Mouse (Mus musculus): ENCODE data around the gene Fgfrl1. TPM values are rescaled to one million over a fixed set of nuclear protein-coding genes. Genes with fewer than 3 reads are reported as not detected.

The Fgfrl1 gene
- polyA plus RNA-seq, 1 experiment from 2014 or later = 14.4 TPM

DNA sequence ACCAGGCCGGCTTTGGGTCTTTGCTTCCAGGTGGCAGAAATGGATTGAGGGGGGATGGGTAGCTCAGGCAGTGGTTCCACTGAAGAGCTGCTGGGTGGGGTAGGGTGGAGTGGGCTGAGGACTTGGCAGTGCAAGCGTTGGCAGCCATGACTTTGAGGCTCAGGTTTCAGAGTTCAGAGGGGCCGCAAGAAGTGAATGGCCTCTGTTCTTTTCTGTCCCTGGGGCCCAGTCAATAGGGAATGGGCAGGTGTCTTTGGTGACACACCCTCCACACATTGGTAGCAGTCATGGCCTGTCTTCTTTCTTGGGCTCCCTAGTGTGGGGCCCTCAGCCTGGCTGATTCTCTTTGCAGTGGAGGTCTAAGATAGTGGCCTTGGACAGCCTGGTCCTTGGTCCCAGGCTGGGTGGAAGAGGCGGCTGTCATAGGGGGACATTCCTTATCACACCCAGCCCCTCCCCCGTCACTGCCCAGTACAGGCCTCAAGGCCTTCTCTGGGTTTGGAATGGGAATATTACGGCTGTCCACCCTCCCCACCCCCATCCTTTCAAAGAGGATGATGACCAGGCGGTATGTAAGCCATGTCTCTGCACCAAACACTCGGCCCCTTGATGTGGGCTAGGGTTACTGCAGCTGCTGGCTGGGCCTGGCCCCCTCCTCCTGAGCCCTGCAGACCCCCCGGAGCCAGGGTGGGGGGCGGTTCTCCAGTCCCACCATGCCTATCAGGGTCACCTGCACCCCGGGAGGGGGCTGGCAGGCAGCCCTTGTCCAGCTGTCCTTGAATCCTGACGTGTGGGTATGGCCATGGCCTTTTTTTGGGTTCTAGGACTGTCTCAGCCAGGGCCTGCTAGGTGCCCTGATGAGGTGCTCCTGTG lies 11.8 kb downstream of the Fgfrl1 start:
- no peak overlapping the region for H3K9ac ChIP-seq
- H3K4me3 ChIP-seq = no peak overlapping the region
- H3K4me1 ChIP-seq = peaks cover 32% of the 10 kb centered on the region
- no peak; the same call in 1 of the 2 replicates for ATAC-seq (ENCODE audit: insufficient number of reproducible peaks, insufficient read depth, low FRiP score, low TSS enrichment, low read depth)
- no peak overlapping the region for H3K27ac ChIP-seq
- H3K4me2 ChIP-seq = no peak overlapping the region
- 64% methylated on average over 12 of the region's 12 CpGs for WGBS
- H3K9me3 ChIP-seq = no peaks in the 10 kb centered on the region
- H3K27me3 ChIP-seq = no peaks in the 10 kb centered on the region
- H3K36me3 ChIP-seq = peaks cover 72% of the 10 kb centered on the region

DNA sequence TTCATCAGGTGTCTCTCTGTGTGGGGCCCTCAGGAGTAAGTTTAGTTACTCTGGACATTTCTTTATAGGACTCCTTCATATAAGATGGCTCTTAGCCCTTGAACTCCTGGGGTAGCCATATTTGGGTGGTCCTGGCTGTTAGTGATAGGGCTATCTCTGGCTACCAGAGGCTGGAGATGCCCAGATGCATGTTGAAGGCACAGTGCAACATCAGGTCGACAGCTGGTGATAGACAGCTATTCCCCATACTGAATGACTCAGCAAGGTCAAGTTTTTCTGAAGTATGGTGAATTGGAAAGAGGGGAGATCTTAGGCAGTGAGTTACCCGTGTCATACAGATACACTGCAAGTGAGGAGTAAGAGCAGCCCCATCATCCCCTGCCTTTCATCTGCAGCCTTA lies 15.6 kb downstream of the Fgfrl1 start:
- ATAC-seq (ENCODE audit: insufficient number of reproducible peaks, insufficient read depth, low FRiP score, low TSS enrichment, low read depth) = no peak
- peaks cover 8% of the 10 kb centered on the region; the same call in 1 of the 2 replicates for H3K4me1 ChIP-seq
- 80% methylated on average over 2 of the region's 2 CpGs for WGBS
- no peak overlapping the region for H3K27ac ChIP-seq
- H3K27me3 ChIP-seq = no peaks in the 10 kb centered on the region
- no peak overlapping the region for H3K4me2 ChIP-seq
- no peaks in the 10 kb centered on the region for H3K9me3 ChIP-seq
- H3K36me3 ChIP-seq = peaks cover 59% of the 10 kb centered on the region
- H3K4me3 ChIP-seq = no peak overlapping the region
- H3K9ac ChIP-seq = no peak overlapping the region

DNA sequence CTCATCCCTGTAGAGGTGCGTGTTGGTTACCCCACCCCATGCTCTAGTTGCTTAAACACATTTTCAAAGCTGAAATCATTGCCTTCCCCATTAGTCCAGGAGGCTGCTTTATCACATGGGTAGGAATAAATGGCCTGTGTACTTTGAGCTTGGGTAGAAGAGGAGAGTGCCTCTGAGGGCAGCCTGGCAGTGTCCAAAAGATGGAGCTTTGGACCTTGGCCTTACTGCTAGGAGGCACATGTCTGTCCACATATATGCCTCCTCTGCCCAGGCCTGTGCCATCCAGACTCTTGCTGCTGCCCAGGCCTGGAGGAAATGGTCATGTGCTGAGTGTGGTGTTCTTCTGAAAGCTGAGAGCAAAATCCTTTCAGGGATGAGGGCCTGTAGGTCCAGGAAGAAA lies 16.2 kb downstream of the Fgfrl1 start:
- no peak overlapping the region for H3K9ac ChIP-seq
- H3K27ac ChIP-seq = no peak overlapping the region
- H3K27me3 ChIP-seq = no peaks in the 10 kb centered on the region
- no peak overlapping the region for H3K4me3 ChIP-seq
- no peaks in the 10 kb centered on the region for H3K9me3 ChIP-seq
- no peak overlapping the region for H3K4me2 ChIP-seq
- no peak for ATAC-seq (ENCODE audit: insufficient number of reproducible peaks, insufficient read depth, low FRiP score, low TSS enrichment, low read depth)
- peaks cover 53% of the 10 kb centered on the region for H3K36me3 ChIP-seq
- H3K4me1 ChIP-seq = peaks cover 6% of the 10 kb centered on the region; the same call in 1 of the 2 replicates
- 86% methylated on average over 1 of the region's 1 CpGs for WGBS

DNA sequence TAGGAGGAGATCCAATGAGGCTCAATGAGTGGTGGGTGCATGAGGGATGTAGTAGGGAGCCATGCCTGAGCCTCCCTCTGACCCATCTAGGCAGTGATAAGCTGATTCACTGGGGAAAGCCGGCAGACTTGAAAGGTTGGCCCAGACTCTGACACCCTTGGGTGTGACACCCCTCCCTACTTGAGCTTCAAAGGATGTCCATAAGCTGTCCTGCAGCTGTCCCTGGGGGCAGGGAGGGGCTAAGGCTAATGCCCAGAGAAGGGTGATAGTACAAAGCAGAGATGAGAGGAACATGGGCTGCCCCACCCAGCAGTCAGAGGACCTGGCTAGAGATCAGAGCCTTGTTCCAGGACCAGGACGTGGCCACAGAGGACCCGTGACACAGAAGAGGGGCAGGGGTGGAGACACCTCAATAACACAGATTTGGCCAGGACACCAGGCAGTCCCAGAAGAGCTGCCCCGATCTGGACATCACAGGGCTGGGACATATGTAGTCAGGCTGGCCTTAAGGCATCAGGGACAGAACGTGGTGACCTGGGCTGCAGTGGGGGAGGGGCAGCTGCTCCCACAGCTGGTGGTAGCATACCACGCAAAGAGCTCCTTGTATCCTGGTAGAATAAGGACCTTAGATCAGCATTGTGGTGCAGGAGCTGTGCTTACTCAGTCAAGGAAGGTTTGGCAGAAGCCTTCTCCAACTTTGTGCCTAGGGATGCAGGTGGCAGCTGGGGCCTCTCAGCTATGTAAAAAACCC lies 17.0 kb downstream of the Fgfrl1 start:
- no peaks in the 10 kb centered on the region for H3K9me3 ChIP-seq
- no peak for ATAC-seq (ENCODE audit: insufficient number of reproducible peaks, insufficient read depth, low FRiP score, low TSS enrichment, low read depth)
- H3K9ac ChIP-seq = no peak overlapping the region
- no peak overlapping the region for H3K27ac ChIP-seq
- 58% methylated on average over 6 of the region's 6 CpGs for WGBS
- H3K27me3 ChIP-seq = no peaks in the 10 kb centered on the region
- H3K4me2 ChIP-seq = no peak overlapping the region
- H3K4me1 ChIP-seq = peaks cover 6% of the 10 kb centered on the region
- H3K36me3 ChIP-seq = peaks cover 46% of the 10 kb centered on the region
- H3K4me3 ChIP-seq = no peak overlapping the region

DNA sequence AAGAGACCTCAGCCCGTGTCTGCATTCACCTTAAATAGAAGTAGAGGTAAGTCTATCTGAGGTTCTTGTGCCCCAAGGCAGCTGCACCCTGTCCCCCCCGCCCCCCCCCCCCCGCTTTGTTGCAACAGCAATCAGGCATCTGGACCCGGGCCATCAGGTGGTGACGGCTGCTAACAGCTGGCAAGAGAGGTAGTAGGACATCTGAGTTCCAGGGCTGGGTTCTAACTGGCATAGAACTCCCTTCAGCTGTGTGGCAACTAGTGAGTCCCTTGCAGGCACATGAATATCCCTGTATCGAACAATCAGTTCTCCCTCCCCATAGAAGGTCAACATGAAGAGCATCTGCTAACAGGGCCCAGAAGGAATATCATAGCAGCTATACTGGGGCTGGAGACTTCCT lies 19.8 kb downstream of the Fgfrl1 start:
- no peak overlapping the region for H3K4me2 ChIP-seq
- no peaks in the 10 kb centered on the region for H3K27me3 ChIP-seq
- no peak overlapping the region for H3K27ac ChIP-seq
- WGBS = 78% methylated on average over 6 of the region's 6 CpGs
- H3K9ac ChIP-seq = no peak overlapping the region
- peaks cover 8% of the 10 kb centered on the region for H3K4me1 ChIP-seq
- H3K36me3 ChIP-seq = peaks cover 18% of the 10 kb centered on the region
- no peaks in the 10 kb centered on the region for H3K9me3 ChIP-seq
- H3K4me3 ChIP-seq = no peak overlapping the region
- ATAC-seq (ENCODE audit: insufficient number of reproducible peaks, insufficient read depth, low FRiP score, low TSS enrichment, low read depth) = no peak

DNA sequence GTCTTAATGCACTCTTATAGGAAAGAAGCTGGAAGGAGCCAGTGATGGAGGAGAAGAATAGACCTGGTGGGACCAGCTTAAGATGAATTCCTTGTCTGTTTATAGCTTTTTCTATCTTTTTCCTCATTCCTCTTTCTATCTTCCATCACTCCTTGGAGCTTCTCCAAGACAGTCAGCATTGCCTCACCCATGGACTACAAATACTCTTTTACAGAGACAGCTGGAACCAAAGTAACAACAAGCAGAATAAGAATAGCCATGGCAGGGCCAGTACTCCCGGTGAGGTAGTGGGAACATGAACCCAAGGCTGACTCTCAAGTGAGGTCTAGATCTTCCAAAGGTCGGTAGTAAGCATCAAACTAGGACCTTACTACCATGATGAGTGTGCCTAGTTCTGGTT lies 20.9 kb downstream of the Fgfrl1 start:
- Histone ChIP-seq H3K4me2 (no peak overlapping the region), H3K4me3 (no peak overlapping the region), H3K36me3 (peaks cover 7% of the 10 kb centered on the region), H3K9ac (no peak overlapping the region), H3K27me3 (no peaks in the 10 kb centered on the region), H3K4me1 (peaks cover 16% of the 10 kb centered on the region), H3K9me3 (no peaks in the 10 kb centered on the region), H3K27ac (no peak overlapping the region)
- no peak for ATAC-seq (ENCODE audit: insufficient number of reproducible peaks, insufficient read depth, low FRiP score, low TSS enrichment, low read depth)
- WGBS = 87% methylated on average over 2 of the region's 2 CpGs

DNA sequence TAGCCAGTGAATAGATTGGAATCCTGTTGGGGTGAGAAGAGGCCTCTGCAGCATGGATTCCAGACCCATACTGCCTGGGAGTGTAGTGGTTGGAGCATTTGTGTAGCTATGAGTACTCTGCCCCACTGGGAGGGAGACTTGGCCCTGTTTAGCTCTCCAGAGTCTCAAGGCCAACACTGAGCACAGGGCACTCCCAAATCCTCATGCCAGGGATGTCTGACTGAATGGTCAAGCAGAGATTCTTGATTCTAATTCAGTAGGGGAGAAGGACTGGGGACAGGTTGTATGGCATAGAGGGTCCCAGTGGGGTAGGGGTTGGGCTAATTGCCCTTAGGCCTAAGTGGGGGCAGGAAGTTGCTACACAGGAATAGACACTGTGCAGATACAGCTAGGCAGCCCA lies 21.5 kb downstream of the Fgfrl1 start:
- ATAC-seq (ENCODE audit: insufficient number of reproducible peaks, insufficient read depth, low FRiP score, low TSS enrichment, low read depth) = no peak
- Histone ChIP-seq H3K27ac (peak overlapping the region; percentile 66; the same call in 1 of the 2 replicates), H3K9ac (no peak overlapping the region), H3K4me1 (peaks cover 22% of the 10 kb centered on the region), H3K9me3 (no peaks in the 10 kb centered on the region), H3K4me2 (no peak overlapping the region), H3K27me3 (no peaks in the 10 kb centered on the region), H3K36me3 (0 out of 2 replicates have a peak, but pooled peaks cover 1% of the 10 kb centered on the region), H3K4me3 (no peak overlapping the region)

DNA sequence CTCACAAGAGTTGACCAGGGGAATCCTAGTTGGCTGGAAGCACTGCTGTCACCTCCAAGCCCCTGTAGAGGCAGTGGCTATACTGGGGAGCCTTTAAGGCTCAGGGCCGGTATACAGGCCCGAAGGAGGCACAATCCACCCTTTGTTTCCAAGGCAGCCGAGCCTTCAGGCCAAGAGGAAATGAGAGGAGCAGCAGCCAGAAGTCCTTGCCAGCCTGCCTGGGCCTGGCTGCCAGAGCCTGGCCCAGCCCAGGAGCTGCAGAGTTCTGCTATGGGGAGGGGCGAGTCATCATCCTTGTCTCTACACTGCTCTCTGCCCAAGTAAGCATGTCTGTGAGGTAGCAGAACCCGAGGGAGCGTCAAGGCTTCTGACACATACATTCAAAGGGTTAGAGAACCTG lies 22.0 kb downstream of the Fgfrl1 start:
- H3K27me3 ChIP-seq = no peaks in the 10 kb centered on the region
- 0 out of 2 replicates have a peak, but pooled peaks have one; percentile 27 for ATAC-seq (ENCODE audit: insufficient number of reproducible peaks, insufficient read depth, low FRiP score, low TSS enrichment, low read depth)
- H3K4me2 ChIP-seq = no peak overlapping the region
- H3K4me1 ChIP-seq = peaks cover 27% of the 10 kb centered on the region
- peak overlapping the region; percentile 66; the same call in 1 of the 2 replicates for H3K27ac ChIP-seq
- no peaks in the 10 kb centered on the region for H3K36me3 ChIP-seq
- H3K4me3 ChIP-seq = no peak overlapping the region
- H3K9ac ChIP-seq = no peak overlapping the region
- no peaks in the 10 kb centered on the region for H3K9me3 ChIP-seq
- 32% methylated on average over 6 of the region's 6 CpGs for WGBS

DNA sequence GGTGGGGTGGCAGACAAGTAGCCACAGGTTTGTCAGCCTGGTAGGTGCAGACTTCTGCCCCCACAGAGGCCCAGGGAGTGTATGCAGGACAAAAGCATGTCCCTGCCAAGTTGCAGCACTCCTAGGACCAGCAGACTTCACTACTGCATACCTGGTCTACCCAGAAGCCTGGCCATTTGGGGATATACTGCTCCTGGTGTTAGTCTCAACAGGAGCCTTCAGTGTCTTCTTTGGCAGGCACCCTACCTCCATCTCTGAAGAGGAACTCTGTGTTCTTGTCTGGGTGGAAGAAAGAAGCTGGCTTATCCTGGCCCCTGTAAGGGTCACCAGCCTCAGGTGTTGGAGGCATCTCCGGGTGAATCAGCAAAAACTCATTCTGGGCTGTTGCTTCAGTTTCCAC lies 23.8 kb downstream of the Fgfrl1 start:
- no peaks in the 10 kb centered on the region for H3K27me3 ChIP-seq
- no peak overlapping the region for H3K27ac ChIP-seq
- H3K36me3 ChIP-seq = no peaks in the 10 kb centered on the region
- no peak overlapping the region for H3K4me3 ChIP-seq
- WGBS = 74% methylated on average over 1 of the region's 1 CpGs
- H3K4me2 ChIP-seq = no peak overlapping the region
- no peaks in the 10 kb centered on the region for H3K9me3 ChIP-seq
- peaks cover 31% of the 10 kb centered on the region for H3K4me1 ChIP-seq
- H3K9ac ChIP-seq = no peak overlapping the region
- ATAC-seq (ENCODE audit: insufficient number of reproducible peaks, insufficient read depth, low FRiP score, low TSS enrichment, low read depth) = no peak

DNA sequence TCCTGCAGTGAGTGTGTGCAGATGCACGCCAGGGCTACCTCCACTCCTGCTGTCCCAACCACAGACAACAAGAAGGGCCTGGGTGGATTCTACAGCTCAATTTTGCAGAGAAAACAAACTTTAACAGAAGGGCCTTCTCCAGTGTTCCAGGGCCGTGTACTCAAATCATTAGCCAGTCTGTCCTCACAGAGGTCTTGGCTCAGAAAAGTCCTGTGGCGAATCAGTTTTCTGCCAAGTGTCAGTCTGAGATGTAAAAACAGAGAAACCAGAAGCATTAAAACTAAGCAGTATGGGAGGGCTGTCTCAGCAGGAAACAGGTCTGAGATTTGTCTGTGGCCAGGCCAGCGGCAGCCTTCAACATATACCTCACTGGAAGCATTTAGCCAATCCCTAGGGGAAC lies 25.9 kb downstream of the Fgfrl1 start:
- H3K9ac ChIP-seq = 0 out of 2 replicates have a peak overlapping the region, but pooled peaks have one; percentile 16
- 26% methylated on average over 4 of the region's 4 CpGs for WGBS
- peaks cover 31% of the 10 kb centered on the region for H3K4me1 ChIP-seq
- H3K4me3 ChIP-seq = no peak overlapping the region
- no peaks in the 10 kb centered on the region for H3K9me3 ChIP-seq
- ATAC-seq (ENCODE audit: insufficient number of reproducible peaks, insufficient read depth, low FRiP score, low TSS enrichment, low read depth) = no peak
- H3K36me3 ChIP-seq = no peaks in the 10 kb centered on the region
- peak overlapping the region; percentile 55 for H3K27ac ChIP-seq
- no peak overlapping the region for H3K4me2 ChIP-seq
- H3K27me3 ChIP-seq = no peaks in the 10 kb centered on the region

DNA sequence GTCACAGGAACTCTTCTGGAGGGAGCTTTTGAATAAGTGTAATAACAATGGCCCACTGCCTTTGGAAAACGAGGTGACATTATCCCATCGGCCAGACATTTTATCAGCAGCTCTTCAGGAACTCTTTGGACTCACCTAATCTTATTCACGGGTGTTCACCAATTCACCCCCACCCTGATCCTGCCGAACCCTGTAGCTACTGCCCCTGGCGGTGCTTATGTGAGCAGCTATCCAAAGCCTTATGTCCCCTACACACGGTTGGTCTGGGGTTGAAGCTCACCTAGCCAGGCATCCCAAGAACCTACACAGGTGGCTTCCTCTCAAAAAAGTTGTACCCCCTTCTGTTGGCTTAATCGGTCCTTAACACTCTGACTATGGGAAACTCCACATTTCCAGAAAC lies 27.6 kb downstream of the Fgfrl1 start:
- H3K36me3 ChIP-seq = no peaks in the 10 kb centered on the region
- no peak overlapping the region for H3K27ac ChIP-seq
- peaks cover 24% of the 10 kb centered on the region for H3K4me1 ChIP-seq
- H3K4me3 ChIP-seq = no peak overlapping the region
- no peaks in the 10 kb centered on the region for H3K9me3 ChIP-seq
- whole genome bisulfite sequencing = 69% methylated on average over 7 of the region's 7 CpGs
- H3K9ac ChIP-seq = no peak overlapping the region
- ATAC-seq (ENCODE audit: insufficient number of reproducible peaks, insufficient read depth, low FRiP score, low TSS enrichment, low read depth) = no peak
- H3K27me3 ChIP-seq = no peaks in the 10 kb centered on the region
- no peak overlapping the region for H3K4me2 ChIP-seq

DNA sequence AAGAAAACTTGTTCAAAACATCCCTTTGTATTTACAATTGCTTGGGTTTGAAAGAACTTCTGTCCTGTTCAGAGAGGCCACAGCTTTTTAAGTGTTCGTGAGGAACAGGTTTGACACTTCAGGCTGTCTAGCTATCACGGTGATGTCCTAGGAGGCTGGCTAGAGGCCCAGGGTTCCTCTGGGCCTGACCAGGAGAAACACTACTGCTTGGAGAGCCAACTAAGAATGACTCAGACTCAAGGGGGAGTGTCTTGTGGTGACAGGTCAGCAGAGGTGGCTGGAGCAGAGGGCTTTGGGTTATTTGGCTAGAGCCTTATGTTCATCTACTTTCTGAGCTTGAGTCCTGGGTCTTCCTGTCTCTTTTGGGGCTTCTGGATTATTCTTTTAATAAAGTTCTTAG lies 31.8 kb downstream of the Fgfrl1 start:
- Histone ChIP-seq H3K9me3 (no peaks in the 10 kb centered on the region), H3K36me3 (no peaks in the 10 kb centered on the region), H3K9ac (no peak overlapping the region), H3K4me3 (no peak overlapping the region), H3K27ac (no peak overlapping the region), H3K4me1 (peaks cover 6% of the 10 kb centered on the region; the same call in 1 of the 2 replicates), H3K27me3 (no peaks in the 10 kb centered on the region), H3K4me2 (no peak overlapping the region)
- WGBS = 46% methylated on average over 2 of the region's 2 CpGs
- ATAC-seq (ENCODE audit: insufficient number of reproducible peaks, insufficient read depth, low FRiP score, low TSS enrichment, low read depth) = no peak

All from embryonic facial prominence, embryonic 13.5 days (tissue).